Mouse (Mus musculus): ENCODE results near the gene Mmp2. TPM values are rescaled to one million over a fixed set of nuclear protein-coding genes. Genes with fewer than 3 reads are reported as not detected.

Mmp2 gene
- polyA plus RNA-seq, 1 experiment from 2014 or later: 196 TPM

- H3K36me3 ChIP-seq (ENCODE audit: control insufficient read depth, insufficient read depth, low read length): peaks cover 65% of the 10 kb centered on the region
- no peak for ATAC-seq (replicated peaks; ENCODE audit: low FRiP score, low TSS enrichment, low read depth)
These were observed 7.1 kb downstream of the Mmp2 start for GRCm38 (mm10) chr8:92834065-92834731.

GRCm38 (mm10) chr8:92834786-92835500 is 7.9 kb downstream of the Mmp2 start:
- DNase-seq (ENCODE audit: low spot score) (no peak), ATAC-seq (replicated peaks; ENCODE audit: low FRiP score, low TSS enrichment, low read depth) (no peak)
- no peak overlapping the region for H3K9ac ChIP-seq (ENCODE audit: low read length)
- no peak overlapping the region for H3K4me3 ChIP-seq (ENCODE audit: low read depth, low read length)
- no peak overlapping the region for H3K27ac ChIP-seq (ENCODE audit: low read depth)
- WGBS: 75% methylated on average over 11 of the region's 11 CpGs
- H3K9me3 ChIP-seq (ENCODE audit: control insufficient read depth, low read length): no peaks in the 10 kb centered on the region
- H3K27me3 ChIP-seq (replicated peaks; ENCODE audit: control insufficient read depth, insufficient read depth, low read length): no peaks in the 10 kb centered on the region
- peaks cover 72% of the 10 kb centered on the region for H3K36me3 ChIP-seq (ENCODE audit: control insufficient read depth, insufficient read depth, low read length)
- H3K4me2 ChIP-seq (ENCODE audit: low read length): no peak overlapping the region
- H3K4me1 ChIP-seq (replicated peaks; ENCODE audit: control insufficient read depth, insufficient read depth, low read length): peaks cover 4% of the 10 kb centered on the region; the same call in 1 of the 2 replicates

More at GRCm38 (mm10) chr8:92834065-92834731, 7.1 kb downstream of the Mmp2 start:
- WGBS: 35% methylated on average over 5 of the region's 5 CpGs
- no peaks in the 10 kb centered on the region for H3K27me3 ChIP-seq (replicated peaks; ENCODE audit: control insufficient read depth, insufficient read depth, low read length)
- H3K9ac ChIP-seq (ENCODE audit: low read length): no peak overlapping the region
- no peak overlapping the region for H3K27ac ChIP-seq (ENCODE audit: low read depth)
- no peak overlapping the region for H3K4me3 ChIP-seq (ENCODE audit: low read depth, low read length)
- H3K9me3 ChIP-seq (ENCODE audit: control insufficient read depth, low read length): no peaks in the 10 kb centered on the region
- peaks cover 4% of the 10 kb centered on the region for H3K4me1 ChIP-seq (replicated peaks; ENCODE audit: control insufficient read depth, insufficient read depth, low read length)
- no peak overlapping the region for H3K4me2 ChIP-seq (ENCODE audit: low read length)
- DNase-seq (ENCODE audit: low spot score): no peak

DNA sequence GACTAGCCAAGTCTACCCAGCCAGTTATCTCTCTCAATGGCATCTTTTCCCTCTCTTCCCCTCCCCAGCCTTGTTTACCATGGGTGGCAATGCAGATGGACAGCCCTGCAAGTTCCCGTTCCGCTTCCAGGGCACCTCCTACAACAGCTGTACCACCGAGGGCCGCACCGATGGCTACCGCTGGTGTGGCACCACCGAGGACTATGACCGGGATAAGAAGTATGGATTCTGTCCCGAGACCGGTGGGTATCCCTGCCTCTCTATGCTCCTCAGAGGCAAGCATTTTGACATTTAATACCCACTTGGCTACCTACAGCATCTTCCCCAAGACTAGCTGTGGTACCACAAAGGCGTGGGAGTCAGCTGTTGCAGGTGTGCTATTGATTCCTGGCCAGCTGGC is 8.8 kb downstream of the Mmp2 start:
- H3K27me3 ChIP-seq (replicated peaks; ENCODE audit: control insufficient read depth, insufficient read depth, low read length): no peaks in the 10 kb centered on the region
- no peak overlapping the region for H3K27ac ChIP-seq (ENCODE audit: low read depth)
- H3K4me2 ChIP-seq (ENCODE audit: low read length): no peak overlapping the region
- no peak overlapping the region for H3K4me3 ChIP-seq (ENCODE audit: low read depth, low read length)
- 93% methylated on average over 11 of the region's 11 CpGs for WGBS
- H3K9ac ChIP-seq (ENCODE audit: low read length): no peak overlapping the region
- no peaks in the 10 kb centered on the region for H3K9me3 ChIP-seq (ENCODE audit: control insufficient read depth, low read length)
- peaks cover 82% of the 10 kb centered on the region for H3K36me3 ChIP-seq (ENCODE audit: control insufficient read depth, insufficient read depth, low read length)
- H3K4me1 ChIP-seq (replicated peaks; ENCODE audit: control insufficient read depth, insufficient read depth, low read length): peaks cover 4% of the 10 kb centered on the region; the same call in 1 of the 2 replicates
- no peak for DNase-seq (ENCODE audit: low spot score)
- ATAC-seq (replicated peaks; ENCODE audit: low FRiP score, low TSS enrichment, low read depth): no peak

DNA sequence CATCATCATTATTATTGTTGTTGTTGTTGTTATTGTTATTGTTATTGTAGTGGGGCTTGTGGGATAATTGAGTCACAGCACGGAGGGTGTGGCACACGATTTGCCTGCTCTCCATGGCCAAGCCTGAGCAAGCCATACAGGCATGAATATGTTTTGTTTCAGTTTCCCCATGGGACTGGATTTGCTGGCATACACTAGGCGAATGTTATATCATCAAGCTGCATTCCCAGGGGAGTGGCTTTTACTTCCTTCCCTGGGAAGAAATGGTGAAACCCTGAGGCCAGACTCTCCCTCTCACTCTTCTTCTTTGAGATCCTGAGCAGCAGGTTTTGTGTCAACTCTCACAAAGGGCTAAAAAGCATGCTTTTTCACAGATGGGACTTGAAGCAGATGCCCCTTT is 11.5 kb downstream of the Mmp2 start:
- H3K36me3 ChIP-seq (ENCODE audit: control insufficient read depth, insufficient read depth, low read length): peaks cover 72% of the 10 kb centered on the region
- H3K4me1 ChIP-seq (replicated peaks; ENCODE audit: control insufficient read depth, insufficient read depth, low read length): peaks cover 4% of the 10 kb centered on the region; the same call in 1 of the 2 replicates
- H3K9ac ChIP-seq (ENCODE audit: low read length): no peak overlapping the region
- ATAC-seq (replicated peaks; ENCODE audit: low FRiP score, low TSS enrichment, low read depth): no peak
- 89% methylated on average over 3 of the region's 3 CpGs for WGBS
- no peak for DNase-seq (ENCODE audit: low spot score)
- H3K27ac ChIP-seq (ENCODE audit: low read depth): no peak overlapping the region
- H3K9me3 ChIP-seq (ENCODE audit: control insufficient read depth, low read length): no peaks in the 10 kb centered on the region
- H3K4me2 ChIP-seq (ENCODE audit: low read length): no peak overlapping the region
- H3K4me3 ChIP-seq (ENCODE audit: low read depth, low read length): no peak overlapping the region
- H3K27me3 ChIP-seq (replicated peaks; ENCODE audit: control insufficient read depth, insufficient read depth, low read length): no peaks in the 10 kb centered on the region

DNA sequence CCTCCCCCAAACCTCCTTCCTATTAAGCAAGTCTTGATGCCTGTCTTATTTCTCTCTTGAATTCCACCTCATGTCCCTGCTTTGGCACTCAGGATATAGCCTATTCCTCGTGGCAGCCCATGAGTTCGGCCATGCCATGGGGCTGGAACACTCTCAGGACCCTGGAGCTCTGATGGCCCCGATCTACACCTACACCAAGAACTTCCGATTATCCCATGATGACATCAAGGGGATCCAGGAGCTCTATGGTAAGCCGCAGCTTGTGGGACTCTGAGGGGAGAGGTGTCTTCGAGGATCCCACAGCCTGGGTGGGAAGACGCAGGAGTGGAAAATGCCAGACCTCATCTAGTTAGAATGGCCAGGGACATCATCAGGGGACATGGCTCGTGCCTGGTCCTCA is 12.1 kb downstream of the Mmp2 start:
- peaks cover 78% of the 10 kb centered on the region for H3K36me3 ChIP-seq (ENCODE audit: control insufficient read depth, insufficient read depth, low read length)
- no peaks in the 10 kb centered on the region for H3K9me3 ChIP-seq (ENCODE audit: control insufficient read depth, low read length)
- H3K27me3 ChIP-seq (replicated peaks; ENCODE audit: control insufficient read depth, insufficient read depth, low read length): no peaks in the 10 kb centered on the region
- WGBS: 97% methylated on average over 8 of the region's 8 CpGs
- peaks cover 3% of the 10 kb centered on the region; the same call in 1 of the 2 replicates for H3K4me1 ChIP-seq (replicated peaks; ENCODE audit: control insufficient read depth, insufficient read depth, low read length)
- no peak for ATAC-seq (replicated peaks; ENCODE audit: low FRiP score, low TSS enrichment, low read depth)
- no peak overlapping the region for H3K27ac ChIP-seq (ENCODE audit: low read depth)
- H3K9ac ChIP-seq (ENCODE audit: low read length): no peak overlapping the region
- H3K4me3 ChIP-seq (ENCODE audit: low read depth, low read length): no peak overlapping the region
- DNase-seq (ENCODE audit: low spot score): no peak
- no peak overlapping the region for H3K4me2 ChIP-seq (ENCODE audit: low read length)

GRCm38 (mm10) chr8:92839876-92840275 is 12.8 kb downstream of the Mmp2 start:
- WGBS: 90% methylated on average over 7 of the region's 7 CpGs
- no peak overlapping the region for H3K9ac ChIP-seq (ENCODE audit: low read length)
- no peaks in the 10 kb centered on the region for H3K27me3 ChIP-seq (replicated peaks; ENCODE audit: control insufficient read depth, insufficient read depth, low read length)
- no peaks in the 10 kb centered on the region for H3K9me3 ChIP-seq (ENCODE audit: control insufficient read depth, low read length)
- H3K4me3 ChIP-seq (ENCODE audit: low read depth, low read length): no peak overlapping the region
- no peak overlapping the region for H3K27ac ChIP-seq (ENCODE audit: low read depth)
- peaks cover 79% of the 10 kb centered on the region for H3K36me3 ChIP-seq (ENCODE audit: control insufficient read depth, insufficient read depth, low read length)
- H3K4me1 ChIP-seq (replicated peaks; ENCODE audit: control insufficient read depth, insufficient read depth, low read length): no peaks in the 10 kb centered on the region
- no peak for DNase-seq (ENCODE audit: low spot score)
- no peak overlapping the region for H3K4me2 ChIP-seq (ENCODE audit: low read length)
- ATAC-seq (replicated peaks; ENCODE audit: low FRiP score, low TSS enrichment, low read depth): no peak

- Histone ChIP-seq H3K36me3 (ENCODE audit: control insufficient read depth, insufficient read depth, low read length) (peaks cover 66% of the 10 kb centered on the region), H3K4me1 (replicated peaks; ENCODE audit: control insufficient read depth, insufficient read depth, low read length) (peaks cover 14% of the 10 kb centered on the region), H3K4me3 (ENCODE audit: low read depth, low read length) (no peak overlapping the region), H3K9me3 (ENCODE audit: control insufficient read depth, low read length) (no peaks in the 10 kb centered on the region), H3K9ac (ENCODE audit: low read length) (no peak overlapping the region), H3K27ac (ENCODE audit: low read depth) (no peak overlapping the region), H3K27me3 (replicated peaks; ENCODE audit: control insufficient read depth, insufficient read depth, low read length) (no peaks in the 10 kb centered on the region), H3K4me2 (ENCODE audit: low read length) (no peak overlapping the region; the same call in 1 of the 2 replicates)
- WGBS: 33% methylated on average over 3 of the region's 3 CpGs
- DNase-seq (ENCODE audit: low spot score) (no peak), ATAC-seq (replicated peaks; ENCODE audit: low FRiP score, low TSS enrichment, low read depth) (no peak)
These were observed 19.6 kb downstream of the Mmp2 start for GRCm38 (mm10) chr8:92846684-92847083.

DNA sequence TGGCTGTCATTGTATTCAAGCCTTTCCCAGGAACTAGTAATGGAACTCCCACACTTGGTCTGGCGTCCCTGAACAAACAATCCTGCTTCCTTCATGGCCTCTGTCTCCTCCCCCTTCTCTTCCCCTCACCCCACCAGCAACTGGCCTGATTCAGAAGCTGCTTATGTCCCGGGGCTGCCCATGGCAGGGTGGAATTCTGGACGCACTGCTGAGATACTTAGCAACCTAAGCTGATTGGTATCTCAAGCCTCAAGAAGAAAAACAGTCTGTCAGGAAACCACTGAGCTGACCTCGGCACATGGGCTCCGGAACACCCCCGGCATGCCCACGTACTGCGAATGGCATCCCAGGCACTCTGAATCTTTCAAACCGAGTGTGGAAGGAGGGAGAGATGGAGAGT is 20.2 kb downstream of the Mmp2 start:
- no peak for DNase-seq (ENCODE audit: low spot score)
- 36% methylated on average over 9 of the region's 9 CpGs for WGBS
- Histone ChIP-seq H3K4me3 (ENCODE audit: low read depth, low read length) (no peak overlapping the region), H3K9ac (ENCODE audit: low read length) (no peak overlapping the region), H3K27me3 (replicated peaks; ENCODE audit: control insufficient read depth, insufficient read depth, low read length) (no peaks in the 10 kb centered on the region), H3K27ac (ENCODE audit: low read depth) (no peak overlapping the region), H3K4me1 (replicated peaks; ENCODE audit: control insufficient read depth, insufficient read depth, low read length) (peaks cover 16% of the 10 kb centered on the region), H3K36me3 (ENCODE audit: control insufficient read depth, insufficient read depth, low read length) (peaks cover 62% of the 10 kb centered on the region), H3K4me2 (ENCODE audit: low read length) (no peak overlapping the region), H3K9me3 (ENCODE audit: control insufficient read depth, low read length) (no peaks in the 10 kb centered on the region)
- no peak for ATAC-seq (replicated peaks; ENCODE audit: low FRiP score, low TSS enrichment, low read depth)

All from intestine, embryonic 14.5 days (tissue).